Mouse (Mus musculus) embryonic fibroblast, embryonic 13.5 days (primary cell): ENCODE data around the gene Esyt3.

Experiments used
- CTCF ChIP-seq: IDR thresholded peaks from 2 replicates; pipeline ENCODE4 v1.5.1; 2011; ENCODE audit warnings: mild to moderate bottlenecking, control low read depth, low read length, moderate library complexity, borderline replicate concordance; ENCODE audit not compliant: insufficient read depth
- POLR2A ChIP-seq: IDR thresholded peaks from 2 replicates; pipeline ENCODE4 v1.6.1; 2011; ENCODE audit warnings: low read depth, mild to moderate bottlenecking, control low read depth, low read length, moderate library complexity

DNA sequence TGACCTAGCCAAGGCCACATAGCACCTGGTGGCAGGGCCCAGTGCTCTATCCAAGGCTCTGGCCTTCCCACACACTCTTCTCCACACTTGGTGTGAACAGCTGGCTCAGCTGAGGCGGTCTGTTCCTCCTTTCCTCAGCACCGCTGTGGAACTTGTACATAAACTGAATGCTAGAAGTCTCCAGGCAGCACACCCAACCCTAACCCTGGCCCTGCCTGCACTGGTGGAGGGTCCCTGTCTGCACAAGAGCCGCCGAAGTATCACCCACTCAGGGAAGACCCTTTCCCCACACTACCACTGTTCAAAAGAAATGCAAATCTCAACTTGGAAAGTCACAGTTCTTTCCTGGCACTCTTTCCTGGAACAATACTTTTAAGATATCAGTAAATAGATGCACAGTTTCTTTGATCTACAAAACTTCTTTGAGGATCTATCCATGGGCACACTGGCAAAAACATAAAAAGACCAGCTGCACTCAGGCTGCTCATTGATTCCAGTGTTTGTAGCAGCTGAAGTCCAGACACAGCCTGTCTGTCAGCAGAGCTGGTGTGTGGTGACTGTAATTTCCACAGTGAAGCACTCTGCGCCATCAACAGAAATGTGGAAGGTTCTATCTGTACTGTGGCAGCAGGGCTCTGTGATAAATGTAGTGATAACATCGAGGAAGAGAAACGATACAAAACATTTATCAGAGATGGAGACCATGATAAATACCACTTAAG lies 33.0 kb downstream of the Esyt3 start:
- no peak for TF ChIP-seq POLR2A
- no peak for TF ChIP-seq CTCF
